Mouse (Mus musculus): ENCODE data around the gene Bcr.

DNA sequence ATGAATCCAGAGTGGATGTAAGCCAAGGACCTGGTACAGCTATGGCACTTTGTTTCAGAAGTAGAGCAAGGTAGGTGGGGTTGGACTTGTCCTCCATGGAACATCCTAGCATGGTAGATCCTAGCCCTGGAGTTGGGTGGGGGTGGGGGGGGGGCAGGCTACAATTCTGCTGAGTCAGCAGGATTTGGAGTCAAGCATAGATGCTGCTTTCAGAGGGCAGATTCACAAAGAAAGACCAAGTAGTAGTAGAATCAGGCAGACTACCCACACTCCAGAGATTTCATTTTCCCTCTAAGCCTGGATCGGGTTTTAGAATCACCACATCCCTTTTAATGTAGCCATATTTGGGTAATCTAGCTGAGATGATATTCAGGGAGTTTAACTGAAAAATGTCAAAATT, 33.9 kb downstream of the Bcr start:
- TF ChIP-seq CTCF (IDR thresholded peaks at IDR 0.05) (no peak), POLR2A (IDR thresholded peaks at IDR 0.05; ENCODE audit: insufficient read depth, low read depth, low read length) (no peak), EP300 (IDR thresholded peaks at IDR 0.05; ENCODE audit: insufficient read depth, low read depth, low read length) (no peak)
